Mouse (Mus musculus): ENCODE data around the gene Ap2b1. TPM values are rescaled to one million over a fixed set of nuclear protein-coding genes. Genes with fewer than 3 reads are reported as not detected.
A peak's percentile ranks its signal among the peaks of the same experiment; 100 is the strongest.

The Ap2b1 gene
- total and polyA plus RNA-seq, 2 experiments from 2014 or later = 94.8 to 209 TPM

DNA sequence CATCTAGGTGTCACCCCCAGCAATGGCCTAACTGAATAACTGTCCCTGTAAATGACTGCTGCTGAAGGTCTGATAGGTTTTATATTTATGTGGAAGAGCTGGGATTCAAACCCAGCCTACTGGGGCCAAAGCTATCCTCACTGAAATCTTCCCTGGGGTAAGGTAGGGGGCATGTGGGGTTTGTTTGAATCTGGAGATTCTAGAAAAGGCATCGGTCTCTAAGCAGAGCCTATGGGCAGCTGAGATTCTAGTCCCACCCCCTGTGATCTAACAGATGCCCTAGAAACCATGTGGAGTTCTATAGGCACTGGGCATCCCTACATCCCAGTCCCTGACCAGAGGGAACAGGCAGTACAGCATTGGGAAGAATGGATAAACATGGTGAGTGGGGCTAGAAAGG is 138.6 kb downstream of the Ap2b1 start, which contains the start of gene 1700020L24Rik:
Gene 1700020L24Rik (plus strand): TSS at position 301 of the 400 bp plus-strand sequence.
- Histone ChIP-seq H3K27ac (no peak within 1 kb of the TSS), H3K4me3 (ENCODE audit: low read length) (no peak within 1 kb of the TSS), H3K36me3 (ENCODE audit: insufficient read depth, low read length) (no peaks in the 10 kb centered on the region), H3K4me2 (ENCODE audit: low read depth, low read length) (no peak within 1 kb of the TSS), H3K27me3 (ENCODE audit: insufficient read depth, low read length) (0 out of 2 replicates have a peak, but pooled peaks cover 6% of the 10 kb centered on the region), H3K4me1 (ENCODE audit: insufficient read depth, low read length) (0 out of 2 replicates have a peak, but pooled peaks cover 3% of the 10 kb centered on the region), H3K9me3 (ENCODE audit: low read length) (no peaks in the 10 kb centered on the region), H3K9ac (replicated peaks; ENCODE audit: low read length) (no peak within 1 kb of the TSS)
- DNase-seq (ENCODE audit: low spot score) = no peak
- 93% methylated on average over 1 of the region's 1 CpGs for WGBS
- ATAC-seq = no peak
- no peak for TF ChIP-seq CTCF (IDR thresholded peaks at IDR 0.05; ENCODE audit: low read depth)

DNA sequence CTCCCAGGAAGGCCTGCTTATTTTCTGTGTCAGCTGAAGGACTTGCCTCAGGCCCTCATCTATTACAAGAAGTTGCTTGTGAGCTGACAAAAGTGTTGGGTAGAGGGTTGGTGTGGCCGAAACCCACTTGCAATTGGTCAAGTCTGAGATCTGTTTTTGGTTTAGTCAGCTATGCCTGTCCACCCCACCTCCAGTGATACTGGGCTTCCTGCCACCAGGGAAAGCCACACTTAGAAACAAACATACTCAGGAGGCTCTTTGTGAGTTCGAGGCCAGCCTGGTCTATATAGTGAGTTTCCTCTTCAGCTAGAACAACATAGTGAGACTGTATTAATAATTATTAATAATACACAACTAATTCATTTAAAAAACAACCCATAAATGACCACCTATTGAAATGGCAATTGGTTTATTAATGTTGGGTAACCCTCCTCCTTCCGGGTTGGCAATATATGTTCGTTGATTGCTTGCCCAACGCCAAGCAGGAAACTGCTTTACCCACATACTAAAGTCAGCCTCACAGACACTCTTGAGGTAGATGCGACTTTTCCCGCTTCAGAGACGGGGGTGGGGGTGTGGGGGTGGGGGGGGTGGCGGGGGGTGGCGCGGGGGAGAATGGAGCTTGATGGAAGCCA is 140.7 kb downstream of the Ap2b1 start:
- Histone ChIP-seq H3K4me3 (ENCODE audit: low read length) (peak overlapping the region; percentile 58), H3K27me3 (ENCODE audit: insufficient read depth, low read length) (peaks cover 16% of the 10 kb centered on the region), H3K27ac (no peak overlapping the region), H3K4me2 (ENCODE audit: low read depth, low read length) (peak overlapping the region; percentile 73), H3K36me3 (ENCODE audit: insufficient read depth, low read length) (no peaks in the 10 kb centered on the region), H3K4me1 (ENCODE audit: insufficient read depth, low read length) (0 out of 2 replicates have a peak, but pooled peaks cover 3% of the 10 kb centered on the region), H3K9ac (replicated peaks; ENCODE audit: low read length) (no peak overlapping the region), H3K9me3 (ENCODE audit: low read length) (no peaks in the 10 kb centered on the region)
- no peak for DNase-seq (ENCODE audit: low spot score)
- TF ChIP-seq CTCF (IDR thresholded peaks at IDR 0.05; ENCODE audit: low read depth) = no peak
- WGBS = 32% methylated on average over 11 of the region's 11 CpGs
- no peak for ATAC-seq

DNA sequence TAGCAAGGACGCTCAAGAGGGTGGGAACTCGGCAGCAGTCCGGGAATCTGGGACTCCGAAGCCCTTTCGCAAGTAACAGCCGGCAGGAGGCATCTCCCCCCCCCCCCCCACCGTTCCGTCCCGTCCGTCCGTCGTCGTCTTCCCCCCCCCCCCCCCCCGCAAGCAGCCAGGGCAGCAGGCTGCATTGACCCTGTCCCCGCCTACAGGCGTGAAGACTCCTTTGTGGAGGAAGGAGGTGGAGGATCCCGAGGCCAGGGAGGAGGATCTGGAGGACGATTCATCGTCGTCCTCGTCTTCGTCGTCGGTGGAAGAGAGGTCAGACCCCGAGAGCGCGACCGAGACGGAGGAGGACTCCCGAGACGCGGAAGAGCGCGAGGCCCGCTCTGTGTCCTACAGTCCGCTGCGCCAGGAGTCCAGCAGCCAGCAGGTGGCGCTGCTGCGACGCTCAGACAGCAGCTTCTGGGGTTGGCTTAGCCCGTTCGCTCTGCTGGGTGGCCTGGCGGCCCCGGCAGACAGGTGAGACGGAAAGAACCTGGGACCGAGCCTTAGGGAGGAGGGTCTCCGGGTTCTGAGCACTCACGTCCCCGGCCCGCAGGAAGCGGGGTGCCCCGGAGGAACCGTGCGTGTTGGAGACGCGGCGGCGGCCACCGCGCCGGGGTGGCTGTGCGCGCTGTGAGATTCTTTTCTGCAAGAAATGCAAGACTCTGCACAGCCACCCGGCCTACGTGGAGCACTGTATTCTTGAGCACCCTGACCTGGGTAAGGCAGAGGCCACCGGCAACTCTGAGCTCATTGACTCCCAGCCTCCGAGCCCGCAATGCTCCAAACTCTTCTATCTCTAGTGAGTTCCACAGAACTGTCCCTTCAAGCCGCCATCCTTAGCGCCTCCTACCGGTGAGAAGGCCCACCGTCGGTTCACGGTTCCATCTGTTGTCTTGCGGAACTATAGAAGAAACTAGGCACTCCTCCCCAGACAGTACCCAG is 141.5 kb downstream of the Ap2b1 start:
- Histone ChIP-seq H3K4me1 (ENCODE audit: insufficient read depth, low read length) (0 out of 2 replicates have a peak, but pooled peaks cover 3% of the 10 kb centered on the region), H3K4me3 (ENCODE audit: low read length) (peak overlapping the region; percentile 58), H3K36me3 (ENCODE audit: insufficient read depth, low read length) (no peaks in the 10 kb centered on the region), H3K9me3 (ENCODE audit: low read length) (no peaks in the 10 kb centered on the region), H3K27me3 (ENCODE audit: insufficient read depth, low read length) (peaks cover 25% of the 10 kb centered on the region), H3K4me2 (ENCODE audit: low read depth, low read length) (peak overlapping the region; percentile 73), H3K27ac (no peak overlapping the region), H3K9ac (replicated peaks; ENCODE audit: low read length) (peak overlapping the region; percentile 43)
- DNase-seq (ENCODE audit: low spot score) (peak; percentile 97), ATAC-seq (peak; percentile 93)
- peak; percentile 98 for TF ChIP-seq CTCF (IDR thresholded peaks at IDR 0.05; ENCODE audit: low read depth)
- WGBS = under 1% methylated on average over 61 of the region's 75 CpGs

DNA sequence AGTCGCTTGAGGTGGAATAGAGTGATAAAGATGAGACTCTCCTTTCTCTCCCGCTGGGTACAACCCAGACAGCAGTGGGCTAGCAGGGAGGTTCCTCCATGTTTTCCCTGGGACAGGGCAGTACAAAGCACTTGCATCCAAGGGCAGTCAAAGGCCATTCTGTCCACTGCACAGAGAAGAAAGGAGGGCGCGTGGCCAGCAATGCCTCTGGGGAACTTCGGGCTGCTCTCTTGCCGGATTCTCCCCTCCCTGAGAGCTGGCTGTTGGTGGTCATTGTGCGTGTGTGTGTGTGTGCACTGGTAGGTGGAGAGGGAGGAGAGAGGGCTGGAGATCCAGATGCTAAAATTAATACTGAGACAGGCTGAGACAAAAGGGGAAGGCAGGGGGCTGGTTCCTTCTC is 142.4 kb downstream of the Ap2b1 start:
- Histone ChIP-seq H3K4me3 (ENCODE audit: low read length) (peak overlapping the region; percentile 58; the same call in 1 of the 2 replicates), H3K4me2 (ENCODE audit: low read depth, low read length) (peak overlapping the region; percentile 73), H3K9me3 (ENCODE audit: low read length) (no peaks in the 10 kb centered on the region), H3K4me1 (ENCODE audit: insufficient read depth, low read length) (0 out of 2 replicates have a peak, but pooled peaks cover 3% of the 10 kb centered on the region), H3K9ac (replicated peaks; ENCODE audit: low read length) (no peak overlapping the region), H3K27me3 (ENCODE audit: insufficient read depth, low read length) (peaks cover 26% of the 10 kb centered on the region), H3K36me3 (ENCODE audit: insufficient read depth, low read length) (no peaks in the 10 kb centered on the region), H3K27ac (no peak overlapping the region)
- TF ChIP-seq CTCF (IDR thresholded peaks at IDR 0.05; ENCODE audit: low read depth) = no peak
- DNase-seq (ENCODE audit: low spot score) (no peak), ATAC-seq (no peak)
- 33% methylated on average over 7 of the region's 7 CpGs for WGBS

DNA sequence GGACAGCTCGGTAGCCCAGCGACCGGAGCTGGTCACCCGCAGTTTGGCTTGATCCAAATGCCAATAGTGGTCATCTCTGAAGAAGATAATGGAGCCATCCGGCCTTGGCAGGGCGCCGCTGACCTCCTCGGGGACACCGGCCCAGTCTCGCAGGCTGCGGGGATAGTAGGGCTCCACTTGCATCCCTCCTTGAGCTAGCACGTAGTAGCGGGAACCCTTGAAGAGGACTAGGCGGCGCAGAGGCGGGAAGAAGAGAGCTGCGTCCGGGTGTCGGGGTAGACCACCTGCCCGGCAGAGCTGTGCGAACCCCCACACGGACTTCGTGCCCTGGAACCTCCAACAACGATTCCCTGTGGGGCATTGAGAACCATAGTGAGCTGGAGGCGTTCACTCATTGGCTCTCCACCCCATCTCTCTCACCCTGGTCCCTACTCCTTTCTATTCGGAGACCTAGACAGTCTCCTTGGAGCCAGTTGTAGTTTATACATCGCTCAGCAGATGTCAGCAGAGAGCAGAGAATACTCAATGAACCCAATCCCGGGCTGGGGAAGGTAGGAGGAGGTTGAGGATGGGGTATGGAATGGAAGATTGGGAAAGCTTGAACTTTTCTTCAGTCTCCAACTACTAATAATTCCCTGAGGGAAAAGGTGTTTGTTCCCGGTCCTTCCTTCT is 143.9 kb downstream of the Ap2b1 start:
- peak overlapping the region; percentile 55 for H3K4me2 ChIP-seq (ENCODE audit: low read depth, low read length)
- no peak overlapping the region for H3K9ac ChIP-seq (replicated peaks; ENCODE audit: low read length)
- 12% methylated on average over 29 of the region's 29 CpGs for WGBS
- H3K27ac ChIP-seq = no peak overlapping the region
- peaks cover 26% of the 10 kb centered on the region for H3K27me3 ChIP-seq (ENCODE audit: insufficient read depth, low read length)
- DNase-seq (ENCODE audit: low spot score) (peak; percentile 88), ATAC-seq (peak; percentile 56)
- 0 out of 2 replicates have a peak, but pooled peaks cover 3% of the 10 kb centered on the region for H3K4me1 ChIP-seq (ENCODE audit: insufficient read depth, low read length)
- H3K36me3 ChIP-seq (ENCODE audit: insufficient read depth, low read length) = no peaks in the 10 kb centered on the region
- peak; percentile 82 for TF ChIP-seq CTCF (IDR thresholded peaks at IDR 0.05; ENCODE audit: low read depth)
- H3K9me3 ChIP-seq (ENCODE audit: low read length) = no peaks in the 10 kb centered on the region
- H3K4me3 ChIP-seq (ENCODE audit: low read length) = peak overlapping the region; percentile 23

DNA sequence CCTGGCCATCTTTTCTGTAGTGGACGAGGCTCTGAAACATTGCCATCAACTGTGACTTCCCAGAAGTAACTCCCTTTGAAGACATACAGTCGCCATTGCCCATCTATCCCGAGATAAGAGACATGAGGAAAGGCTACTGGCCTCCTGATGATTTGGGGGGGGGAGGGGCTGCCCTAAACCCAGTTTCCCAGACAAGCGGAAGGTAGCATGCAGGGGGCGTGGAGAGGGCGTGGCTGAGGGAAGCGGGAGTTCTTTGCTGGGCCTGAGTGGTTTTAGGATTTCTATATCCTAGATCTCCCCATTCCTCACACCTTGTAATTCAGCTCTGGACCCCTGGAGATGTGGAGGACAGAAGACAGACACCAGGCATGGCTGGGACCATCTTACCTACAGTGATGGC is 145.0 kb downstream of the Ap2b1 start:
- DNase-seq (ENCODE audit: low spot score) = no peak
- H3K9ac ChIP-seq (replicated peaks; ENCODE audit: low read length) = no peak overlapping the region
- no peak overlapping the region for H3K4me2 ChIP-seq (ENCODE audit: low read depth, low read length)
- H3K27me3 ChIP-seq (ENCODE audit: insufficient read depth, low read length) = peaks cover 26% of the 10 kb centered on the region
- no peak for ATAC-seq
- no peak overlapping the region for H3K27ac ChIP-seq
- H3K4me3 ChIP-seq (ENCODE audit: low read length) = no peak overlapping the region
- WGBS = 17% methylated on average over 7 of the region's 7 CpGs
- 0 out of 2 replicates have a peak, but pooled peaks cover 3% of the 10 kb centered on the region for H3K4me1 ChIP-seq (ENCODE audit: insufficient read depth, low read length)
- H3K9me3 ChIP-seq (ENCODE audit: low read length) = no peaks in the 10 kb centered on the region
- H3K36me3 ChIP-seq (ENCODE audit: insufficient read depth, low read length) = no peaks in the 10 kb centered on the region
- TF ChIP-seq CTCF (IDR thresholded peaks at IDR 0.05; ENCODE audit: low read depth) = no peak
